Mouse (Mus musculus): ENCODE measurements around the gene Hs3st2.

DNA sequence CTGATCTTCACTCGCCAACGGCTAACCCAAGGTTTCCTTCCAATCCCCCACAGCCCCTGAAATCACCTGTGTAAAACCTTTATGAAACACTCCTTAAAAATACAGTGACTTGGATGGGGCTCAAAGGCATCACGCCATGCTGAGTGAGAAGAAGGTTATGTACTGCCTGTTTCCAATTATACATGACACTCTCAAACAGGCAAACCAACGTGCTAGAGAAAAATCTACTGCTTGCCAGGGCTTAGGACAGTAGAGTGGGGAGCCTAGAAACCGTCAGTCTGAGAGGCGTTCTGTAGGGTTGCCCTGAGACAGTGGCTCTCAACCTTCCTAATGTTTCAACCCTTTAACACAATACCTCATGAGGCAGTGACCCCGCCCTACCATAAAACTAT, 19.8 kb downstream of the Hs3st2 start:
- no peak for TF ChIP-seq E2F4 (IDR thresholded peaks at IDR 0.05; ENCODE audit: insufficient read depth)
- TF ChIP-seq POLR2A (IDR thresholded peaks at IDR 0.05; ENCODE audit: insufficient read length, low read depth): no peak

Measured in myocyte (in vitro differentiated cells).